ENCODE assay signal across 23 mouse cellular contexts in genomic region chr17:43934056-43934455, GRCm38 (mm10).
A peak's percentile ranks its signal among the peaks of the same experiment; 100 is the strongest.
DNase-seq lines count a peak whose midpoint lies in the region; ATAC-seq and TF ChIP-seq lines count a peak whose summit lies in the region.
"Had no signal": no experiment of that assay in that cellular context is flagged by ENCODE, and none has a peak within 500 bp of the region (broad histone marks: within the 10 kb centered on the region; RNA-seq: fewer than 3 reads in every experiment).

No protein-coding gene starts in this region.

- H3K4me2 ChIP-seq in forebrain, embryonic 15.5 days (replicated peaks): no peak overlapping the region
- H3K4me2 ChIP-seq in forebrain, embryonic 11.5 days (ENCODE audit: low read depth, low read length, severe bottlenecking): no peak overlapping the region
- no peak overlapping the region for H3K4me2 ChIP-seq in hindbrain, embryonic 15.5 days
- no peak overlapping the region for H3K4me2 ChIP-seq in hindbrain, embryonic 13.5 days
- H3K4me2 ChIP-seq in midbrain, embryonic 15.5 days: no peak overlapping the region
- no peak overlapping the region for H3K4me2 ChIP-seq in midbrain, postnatal 0 days (ENCODE audit: low read depth, low read length, poor library complexity, severe bottlenecking)
- H3K4me2 ChIP-seq: embryonic facial prominence, embryonic 13.5 days; heart, embryonic 15.5 days; limb, embryonic 13.5 days; liver, embryonic 11.5 days; lung, embryonic 15.5 days; neural tube, embryonic 13.5 days had no signal

- no peaks in the 10 kb centered on the region for H3K36me3 ChIP-seq in forebrain, embryonic 15.5 days
- H3K36me3 ChIP-seq in forebrain, embryonic 11.5 days (ENCODE audit: control insufficient read depth, insufficient read depth, low read length): no peaks in the 10 kb centered on the region
- H3K36me3 ChIP-seq in hindbrain, embryonic 15.5 days: no peaks in the 10 kb centered on the region
- no peaks in the 10 kb centered on the region for H3K36me3 ChIP-seq in hindbrain, embryonic 13.5 days
- H3K36me3 ChIP-seq in midbrain, embryonic 15.5 days (replicated peaks): no peaks in the 10 kb centered on the region
- no peaks in the 10 kb centered on the region for H3K36me3 ChIP-seq in midbrain, postnatal 0 days (ENCODE audit: insufficient read depth, low read length)
- H3K36me3 ChIP-seq: embryonic facial prominence, embryonic 13.5 days; heart, embryonic 10.5 days; heart, embryonic 15.5 days; limb, embryonic 13.5 days; lung, embryonic 15.5 days; neural tube, embryonic 13.5 days had no signal

- H3K27me3 ChIP-seq in forebrain, embryonic 15.5 days: no peaks in the 10 kb centered on the region
- no peaks in the 10 kb centered on the region for H3K27me3 ChIP-seq in forebrain, embryonic 11.5 days (ENCODE audit: control insufficient read depth, insufficient read depth, low read length)
- no peaks in the 10 kb centered on the region for H3K27me3 ChIP-seq in hindbrain, embryonic 15.5 days
- no peaks in the 10 kb centered on the region for H3K27me3 ChIP-seq in hindbrain, embryonic 13.5 days
- H3K27me3 ChIP-seq in midbrain, embryonic 15.5 days (replicated peaks): no peaks in the 10 kb centered on the region
- H3K27me3 ChIP-seq in midbrain, postnatal 0 days (ENCODE audit: insufficient read depth, low read length): no peaks in the 10 kb centered on the region
- H3K27me3 ChIP-seq: embryonic facial prominence, embryonic 13.5 days; heart, embryonic 15.5 days; limb, embryonic 13.5 days; lung, embryonic 15.5 days; neural tube, embryonic 13.5 days had no signal

- WGBS in forebrain, embryonic 15.5 days: 67% methylated on average over 9 of the region's 9 CpGs
- 90% methylated on average over 9 of the region's 9 CpGs for WGBS in forebrain, embryonic 11.5 days
- 51% methylated on average over 9 of the region's 9 CpGs for WGBS in hindbrain, embryonic 15.5 days
- WGBS in hindbrain, embryonic 13.5 days: 62% methylated on average over 9 of the region's 9 CpGs
- 58% methylated on average over 9 of the region's 9 CpGs for WGBS in midbrain, embryonic 15.5 days
- WGBS in midbrain, postnatal 0 days: 69% methylated on average over 9 of the region's 9 CpGs

- no peak overlapping the region for H3K9ac ChIP-seq in forebrain, embryonic 15.5 days (replicated peaks)
- H3K9ac ChIP-seq in forebrain, embryonic 11.5 days (ENCODE audit: low read length): no peak overlapping the region
- H3K9ac ChIP-seq in hindbrain, embryonic 15.5 days: no peak overlapping the region
- no peak overlapping the region for H3K9ac ChIP-seq in hindbrain, embryonic 13.5 days
- H3K9ac ChIP-seq in midbrain, embryonic 15.5 days: no peak overlapping the region
- no peak overlapping the region for H3K9ac ChIP-seq in midbrain, postnatal 0 days (replicated peaks; ENCODE audit: low read length, poor library complexity, severe bottlenecking)
- H3K9ac ChIP-seq: embryonic facial prominence, embryonic 13.5 days; heart, embryonic 15.5 days; limb, embryonic 13.5 days; lung, embryonic 15.5 days; neural tube, embryonic 13.5 days had no signal

- no peaks in the 10 kb centered on the region for H3K4me1 ChIP-seq in forebrain, embryonic 15.5 days
- H3K4me1 ChIP-seq in forebrain, embryonic 11.5 days (replicated peaks; ENCODE audit: control insufficient read depth, insufficient read depth, low read length): no peaks in the 10 kb centered on the region
- no peaks in the 10 kb centered on the region for H3K4me1 ChIP-seq in hindbrain, embryonic 15.5 days (replicated peaks)
- H3K4me1 ChIP-seq in hindbrain, embryonic 13.5 days (replicated peaks): 0 out of 2 replicates have a peak, but pooled peaks cover 4% of the 10 kb centered on the region
- H3K4me1 ChIP-seq in midbrain, embryonic 15.5 days: no peaks in the 10 kb centered on the region
- no peaks in the 10 kb centered on the region for H3K4me1 ChIP-seq in midbrain, postnatal 0 days (ENCODE audit: insufficient read depth, low read length)
- H3K4me1 ChIP-seq: embryonic facial prominence, embryonic 13.5 days; heart, embryonic 10.5 days; heart, embryonic 15.5 days; limb, embryonic 13.5 days; lung, embryonic 15.5 days; neural tube, embryonic 13.5 days had no signal

- TF ChIP-seq CTCF in midbrain, postnatal 0 days (IDR thresholded peaks at IDR 0.05): no peak
- TF ChIP-seq CTCF in brain, embryonic 14.5 days (IDR thresholded peaks at IDR 0.05; ENCODE audit: borderline replicate concordance, extremely low read depth, insufficient read depth, insufficient read length): no peak

- ATAC-seq in forebrain, embryonic 15.5 days (replicated peaks): 0 out of 2 replicates have a peak, but pooled peaks have one; percentile 35
- no peak for ATAC-seq in forebrain, embryonic 11.5 days (replicated peaks; ENCODE audit: low FRiP score)
- peak; percentile 30; the same call in 1 of the 2 replicates for ATAC-seq in hindbrain, embryonic 15.5 days (ENCODE audit: low FRiP score, low read depth)
- no peak; the same call in 1 of the 2 replicates for ATAC-seq in hindbrain, embryonic 13.5 days (ENCODE audit: low FRiP score)
- ATAC-seq in midbrain, embryonic 15.5 days (replicated peaks): peak; percentile 52; the same call in 1 of the 2 replicates
- no peak for ATAC-seq in midbrain, postnatal 0 days (ENCODE audit: low FRiP score)
- ATAC-seq: intestine, postnatal 0 days had no signal

- H3K4me3 ChIP-seq in forebrain, embryonic 15.5 days: no peak overlapping the region
- no peak overlapping the region for H3K4me3 ChIP-seq in forebrain, embryonic 11.5 days (ENCODE audit: low read depth, low read length)
- no peak overlapping the region for H3K4me3 ChIP-seq in hindbrain, embryonic 15.5 days
- no peak overlapping the region for H3K4me3 ChIP-seq in hindbrain, embryonic 13.5 days
- no peak overlapping the region for H3K4me3 ChIP-seq in midbrain, embryonic 15.5 days
- no peak overlapping the region for H3K4me3 ChIP-seq in midbrain, postnatal 0 days (ENCODE audit: low read depth, low read length)
- H3K4me3 ChIP-seq: embryonic facial prominence, embryonic 13.5 days; heart, embryonic 10.5 days; heart, embryonic 15.5 days; left cerebral cortex, adult 2 months; limb, embryonic 13.5 days; lung, embryonic 15.5 days; neural tube, embryonic 13.5 days had no signal

- DNase-seq in forebrain, embryonic 11.5 days (ENCODE audit: low spot score): no peak
- DNase-seq in midbrain, postnatal 0 days (ENCODE audit: low spot score): no peak
- peak; percentile 40 for DNase-seq in brain, embryonic 14.5 days (ENCODE audit: low read depth)
- DNase-seq: adrenal gland, postnatal 14 days; cerebellum, postnatal 10 days; gastrocnemius, postnatal 25 days; heart, adult 11 months; kidney, postnatal 14 days; right cerebral cortex, postnatal 14 days; thymus, postnatal 4 days had no signal

- no peak overlapping the region for H3K27ac ChIP-seq in forebrain, embryonic 15.5 days (replicated peaks)
- no peak overlapping the region for H3K27ac ChIP-seq in forebrain, embryonic 11.5 days (ENCODE audit: low read depth, low read length)
- no peak overlapping the region for H3K27ac ChIP-seq in hindbrain, embryonic 15.5 days (replicated peaks)
- H3K27ac ChIP-seq in hindbrain, embryonic 13.5 days: no peak overlapping the region
- no peak overlapping the region for H3K27ac ChIP-seq in midbrain, embryonic 15.5 days
- H3K27ac ChIP-seq in midbrain, postnatal 0 days (ENCODE audit: low read depth, low read length): no peak overlapping the region
- H3K27ac ChIP-seq: embryonic facial prominence, embryonic 13.5 days; heart, embryonic 10.5 days; heart, embryonic 15.5 days; left cerebral cortex, adult 2 months; limb, embryonic 13.5 days; lung, embryonic 15.5 days; neural tube, embryonic 13.5 days had no signal

- TF ChIP-seq POLR2A in brain, embryonic 14.5 days (IDR thresholded peaks at IDR 0.05; ENCODE audit: borderline replicate concordance, extremely low read depth, insufficient read depth, insufficient read length, poor library complexity, severe bottlenecking): no peak

- H3K9me3 ChIP-seq in forebrain, embryonic 15.5 days: no peaks in the 10 kb centered on the region; the same call in 1 of the 2 replicates
- no peaks in the 10 kb centered on the region; the same call in 1 of the 2 replicates for H3K9me3 ChIP-seq in forebrain, embryonic 11.5 days (ENCODE audit: control insufficient read depth, low read length)
- no peaks in the 10 kb centered on the region for H3K9me3 ChIP-seq in hindbrain, embryonic 15.5 days
- no peaks in the 10 kb centered on the region for H3K9me3 ChIP-seq in hindbrain, embryonic 13.5 days
- H3K9me3 ChIP-seq in midbrain, embryonic 15.5 days: no peaks in the 10 kb centered on the region
- H3K9me3 ChIP-seq in midbrain, postnatal 0 days (ENCODE audit: low read length): no peaks in the 10 kb centered on the region
- H3K9me3 ChIP-seq: embryonic facial prominence, embryonic 13.5 days; heart, embryonic 15.5 days; lung, embryonic 15.5 days had no signal

Comparison
In these comparisons a context has a peak if more than half of its experiments do, and no peak if none do; other contexts are left out.
1. ATAC-seq: peak in forebrain, embryonic 15.5 days (single experiment), hindbrain, embryonic 15.5 days (single experiment) and midbrain, embryonic 15.5 days (single experiment); none in forebrain, embryonic 11.5 days (single experiment), hindbrain, embryonic 13.5 days (single experiment) and midbrain, postnatal 0 days (single experiment).